Mouse (Mus musculus) gastrocnemius, postnatal 14 days (tissue): ENCODE measurements around the gene Car9. TPM values are rescaled to one million over a fixed set of nuclear protein-coding genes. Genes with fewer than 3 reads are reported as not detected.

ENCODE experiments used
- DNase-seq: peaks from one replicate; pipeline ENCODE4 v3.0.0; 2021; ENCODE audit warnings: mixed read lengths
- intact Hi-C: fragments of 180-260 bp; cut with DNase I; formaldehyde crosslinking; loops from one replicate; pipeline ENCODE4 v1.15.1; 2025; ENCODE audit warnings: low total_unique reads
- total RNA-seq, 2 experiments: library from RNA; stranded (reverse); gene quantifications; 2 replicates each; pipeline ENCODE4 v1.2.3; 2021

Car9 gene
- total RNA-seq, 2 experiments from 2014 or later, result 2.1 to 2.9 TPM

DNA sequence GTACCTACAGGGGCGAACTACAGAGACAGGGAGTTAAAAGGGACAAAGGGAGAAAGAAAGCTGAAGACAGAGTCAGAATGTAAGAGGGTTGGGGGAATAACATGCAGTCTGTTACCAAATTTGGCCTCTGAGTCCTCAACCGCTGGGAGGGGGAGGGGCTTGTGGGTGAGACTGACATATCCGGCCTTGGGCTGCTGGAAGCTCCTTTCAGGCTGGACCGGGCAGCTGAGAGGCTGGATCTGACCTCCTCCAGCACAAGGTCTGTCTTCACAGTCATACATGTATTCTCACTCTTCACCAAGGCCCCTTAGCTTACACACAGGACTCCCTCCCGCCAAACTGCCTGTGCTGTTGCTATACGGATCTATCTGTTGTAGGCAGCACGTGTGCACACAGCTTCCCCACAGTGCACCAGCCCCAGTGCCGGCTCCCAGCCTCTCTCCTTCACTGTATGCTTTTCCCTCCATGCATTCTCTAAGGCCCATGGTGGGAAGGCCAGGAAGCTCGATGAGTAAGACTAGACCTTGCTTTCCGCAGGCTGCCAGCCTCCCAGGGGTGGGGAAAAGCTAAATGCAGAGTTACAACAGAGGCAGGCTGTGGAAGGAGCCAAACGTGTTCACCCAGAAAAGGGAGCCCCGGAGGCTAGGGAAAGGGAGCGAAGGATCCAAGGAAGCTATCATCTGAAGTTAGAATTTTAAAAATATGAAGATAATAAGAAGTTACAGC lies 52.0 kb downstream of the Car9 start:
- intact Hi-C loops, result no loop called here
- DNase-seq, result peak; percentile 67

DNA sequence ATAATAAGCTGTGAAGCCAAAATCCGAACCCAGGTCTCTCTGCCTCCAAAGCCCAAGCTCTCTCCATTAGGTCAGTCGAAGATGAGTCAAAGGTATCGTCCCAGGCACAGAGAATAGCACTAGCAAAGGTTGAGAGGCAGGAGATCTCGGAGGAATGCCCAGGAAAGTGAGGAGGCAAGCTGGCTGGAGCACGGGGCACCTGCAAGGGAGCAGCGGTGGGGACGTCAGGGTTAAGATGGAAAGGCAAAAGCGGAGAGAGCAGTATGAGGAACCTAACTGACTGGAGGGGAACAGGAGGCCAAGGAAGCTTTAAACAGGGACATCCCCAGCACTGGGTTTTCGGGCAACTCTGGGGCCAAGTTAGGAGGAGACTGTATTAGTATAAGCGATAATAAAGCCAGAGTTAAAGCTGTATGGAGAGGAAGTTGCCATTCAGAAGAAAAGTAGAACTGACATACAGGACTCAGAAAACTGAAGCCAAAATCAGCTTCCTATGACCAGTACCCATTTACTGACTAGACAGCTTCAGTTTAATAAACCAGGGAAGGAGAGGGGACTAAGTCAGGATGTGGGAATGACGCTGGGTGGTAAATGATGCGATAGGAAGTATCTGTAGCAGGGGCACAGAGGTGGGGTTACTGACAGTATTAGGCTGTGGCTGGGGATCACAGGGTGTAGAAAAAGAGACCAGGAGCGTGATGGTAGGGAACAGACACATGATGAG lies 52.9 kb downstream of the Car9 start:
- intact Hi-C loops, result no loop called here
- no peak for DNase-seq

DNA sequence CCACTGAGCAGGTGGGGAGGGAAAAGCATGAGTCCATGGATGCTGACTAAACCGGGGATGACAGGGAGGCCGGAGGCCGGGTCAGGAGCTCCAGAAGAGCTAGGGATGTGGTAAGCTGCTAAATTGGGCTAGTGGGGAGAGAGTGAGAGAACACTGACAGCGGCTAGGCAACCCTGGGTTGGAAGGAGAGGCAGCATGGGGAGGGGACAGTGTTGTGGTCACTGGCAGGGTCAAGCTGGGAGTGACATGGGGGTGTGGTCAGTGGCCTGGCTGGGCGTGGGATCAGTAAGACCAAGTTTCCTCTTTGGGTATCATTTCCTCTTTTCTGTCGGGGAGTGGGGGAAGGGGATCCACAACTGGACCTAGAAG lies 53.5 kb downstream of the Car9 start:
- DNase-seq, result peak; percentile 55
- intact Hi-C loops, result no loop called here

DNA sequence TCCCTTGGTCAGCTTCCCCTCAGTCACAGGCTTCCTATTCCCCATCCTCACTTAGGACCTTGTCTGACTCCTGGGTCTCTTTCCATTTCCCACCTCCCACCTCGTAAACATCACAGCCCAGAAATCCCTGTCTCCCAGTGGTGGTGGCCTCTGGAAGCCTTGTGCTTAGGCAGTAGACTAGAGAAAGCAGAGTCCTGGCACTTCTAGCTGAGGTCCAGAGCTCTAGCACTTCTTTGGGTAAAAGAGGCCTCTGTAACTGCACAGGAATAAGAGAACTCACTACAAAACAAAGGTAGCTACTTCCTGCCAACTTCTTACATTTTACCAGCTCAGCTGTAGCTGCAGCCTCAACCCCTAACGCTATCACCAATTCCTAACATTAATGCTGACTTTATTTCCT lies 54.2 kb downstream of the Car9 start:
- intact Hi-C loops, result no loop called here
- DNase-seq, result no peak

DNA sequence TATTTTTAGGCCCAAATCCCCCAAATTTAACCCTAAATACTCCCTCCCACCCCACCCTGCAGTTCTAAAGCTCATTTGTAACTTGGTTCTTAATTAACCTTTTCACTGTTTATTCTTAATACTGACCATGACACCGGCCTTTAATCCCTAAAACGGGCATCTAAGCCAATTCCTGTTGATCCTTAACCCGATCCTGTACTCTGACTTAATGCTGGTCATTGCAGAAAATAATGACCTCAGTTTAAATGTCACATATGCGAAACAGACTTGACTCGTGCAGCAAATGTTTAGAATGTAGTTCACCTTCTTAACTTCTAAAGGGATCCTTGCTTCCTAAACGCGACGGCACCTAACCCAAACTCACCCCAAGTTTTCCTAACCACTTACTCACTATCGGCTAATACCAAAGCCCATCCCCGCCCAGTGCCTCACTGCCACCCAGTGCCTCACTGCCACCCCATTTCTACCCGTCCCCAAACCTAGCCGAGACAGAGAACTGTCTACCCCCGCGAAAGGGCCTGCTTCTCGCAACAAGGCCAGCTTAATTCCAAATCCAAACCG lies 54.8 kb downstream of the Car9 start:
- no peak for DNase-seq
- intact Hi-C loops, result no loop called here

DNA sequence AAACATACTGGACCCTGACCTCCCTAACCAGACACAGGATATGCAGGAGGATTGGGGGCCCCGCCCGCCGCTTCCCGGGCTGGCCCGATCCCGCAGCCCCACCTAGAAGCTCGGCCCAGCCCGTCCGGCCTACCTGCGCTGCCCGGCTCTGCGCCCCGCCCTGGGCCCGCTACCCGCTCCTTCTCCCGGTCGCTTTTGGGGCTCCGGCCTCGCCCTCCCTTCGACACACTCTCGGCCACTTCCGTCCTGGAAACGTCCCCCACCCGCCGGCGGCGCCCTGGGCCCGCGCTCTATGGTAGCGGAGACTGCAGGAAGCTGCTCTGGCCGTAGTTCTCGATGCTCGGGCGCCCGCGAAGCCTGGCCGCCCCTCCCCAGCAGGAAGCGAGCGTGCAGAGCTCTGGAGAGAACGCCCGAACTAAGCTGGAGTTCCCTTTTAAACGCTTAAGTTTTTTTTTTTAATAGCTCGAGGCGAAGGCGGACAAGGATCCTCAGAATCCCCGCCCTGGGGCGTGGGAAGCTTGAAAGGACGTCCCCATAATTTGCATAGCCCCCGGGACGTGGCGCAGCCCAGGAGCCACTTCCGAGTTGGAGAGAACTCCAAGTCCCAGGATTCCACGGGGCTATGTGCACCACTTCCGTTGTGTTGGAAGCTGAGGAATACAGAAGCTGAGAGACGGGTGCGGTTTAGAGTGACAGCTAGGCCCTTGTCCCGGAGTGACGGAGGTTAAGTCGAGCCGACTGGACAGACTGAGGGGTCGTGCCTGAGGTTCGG lies 55.4 kb downstream of the Car9 start, which contains the start of the genes Creb3 and Tln1:
Creb3 (plus strand) TSS at position 336 of the 772 bp plus-strand sequence.
Tln1 (minus strand) TSS at position 695 of the 772 bp plus-strand sequence.
- intact Hi-C loops, result no loop called here
- peak; percentile 94 for DNase-seq

DNA sequence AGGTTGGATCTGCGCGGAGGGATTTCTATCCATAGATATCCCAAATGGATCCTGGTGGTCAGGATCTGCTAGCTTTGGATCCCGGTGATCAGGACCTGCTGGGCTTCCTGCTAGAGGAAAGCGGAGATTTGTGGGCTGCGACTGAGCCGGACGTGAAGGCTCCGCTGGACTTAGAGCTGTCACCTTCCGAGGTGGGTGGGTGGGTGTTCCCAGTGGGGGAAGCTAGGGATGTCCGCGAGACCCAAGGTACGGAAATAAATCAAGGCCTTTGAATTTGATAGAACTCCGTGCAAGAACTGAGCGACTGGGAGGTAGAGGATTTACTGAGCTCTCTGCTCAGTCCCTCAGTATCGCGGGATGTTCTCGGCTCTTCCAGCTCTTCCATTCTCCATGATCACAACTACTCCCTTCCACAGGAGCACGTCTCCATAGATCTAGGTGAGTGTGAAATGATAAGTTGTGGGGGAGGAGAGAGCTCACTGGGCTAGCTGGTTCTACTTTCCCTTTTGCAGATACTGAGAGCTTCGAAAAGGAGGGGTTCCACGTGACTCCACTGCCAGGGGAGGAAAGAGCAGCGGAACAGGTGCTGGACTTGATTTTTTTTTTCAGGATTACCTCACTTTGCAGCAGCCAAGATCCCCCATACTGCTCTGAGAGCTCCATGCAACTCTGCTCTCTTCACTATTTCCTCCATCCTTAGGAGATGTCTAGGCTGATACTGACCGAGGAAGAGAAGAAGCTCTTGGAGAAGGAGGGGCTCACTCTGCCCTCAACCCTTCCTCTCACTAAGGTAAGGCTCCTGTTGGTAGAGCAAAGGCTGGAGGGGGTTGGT lies 56.2 kb downstream of the Car9 start:
- DNase-seq, result no peak
- intact Hi-C loops, result no loop called here

Other genes with a start within 250 kb of the Car9 start
- gene Atp8b5, start 239.8 kb upstream of the Car9 start, total RNA-seq, result under 1 TPM; 0.09 to 0.10 TPM
- gene Rusc2, start 125.0 kb upstream of the Car9 start, total RNA-seq, result 10 to 100 TPM; 19.6 to 20.6 TPM
- gene Fam166b, start 77.8 kb upstream of the Car9 start, total RNA-seq, result not detected
- gene Tesk1, start 65.0 kb upstream of the Car9 start, total RNA-seq, result 10 to 100 TPM; 25.2 to 28.0 TPM
- not detected for gene Cd72, start 52.3 kb upstream of the Car9 start, total RNA-seq
- not detected for gene Sit1, start 23.2 kb upstream of the Car9 start, total RNA-seq
- 10 to 100 TPM; 25.7 to 25.9 TPM for gene Ccdc107, start 14.1 kb upstream of the Car9 start, total RNA-seq
- 1 to 10 TPM; 1.3 to 1.6 TPM for gene Arhgef39, start 7.3 kb upstream of the Car9 start, total RNA-seq
- 1,000 to 10,000 TPM; 8,430 to 9,008 TPM for gene Tpm2, start 16.8 kb downstream of the Car9 start, total RNA-seq
- gene Creb3, start 55.4 kb downstream of the Car9 start, total RNA-seq, result 10 to 100 TPM; 38.7 to 45.6 TPM
- 10 to 100 TPM; 67.6 to 77.4 TPM for gene Tln1, start 55.7 kb downstream of the Car9 start, total RNA-seq
- 10 to 100 TPM; 21.9 to 22.3 TPM for gene Rgp1, start 71.7 kb downstream of the Car9 start, total RNA-seq
- gene Gba2, start 71.9 kb downstream of the Car9 start, total RNA-seq, result 1 to 10 TPM; 5.1 to 6.2 TPM
- gene Msmp, start 77.5 kb downstream of the Car9 start, total RNA-seq, result under 1 TPM in 1 of 2 experiments, not detected in 1; 0.29 TPM
- 10 to 100 TPM; 29.5 to 31.4 TPM for gene Npr2, start 125.0 kb downstream of the Car9 start, total RNA-seq
- not detected for gene Spag8, start 146.6 kb downstream of the Car9 start, total RNA-seq
- gene Hint2, start 149.5 kb downstream of the Car9 start, total RNA-seq, result 10 to 100 TPM; 48.5 to 53.8 TPM
- gene Tmem8b, start 162.0 kb downstream of the Car9 start, total RNA-seq, result 1 to 10 TPM; 8.2 to 9.7 TPM
- under 1 TPM; 0.16 to 0.20 TPM for gene Fam221b, start 162.2 kb downstream of the Car9 start, total RNA-seq
- gene Olfr70, start 193.8 kb downstream of the Car9 start, total RNA-seq, result not detected
- gene Olfr71, start 203.3 kb downstream of the Car9 start, total RNA-seq, result not detected
- 1 to 10 TPM; 1.9 to 2.7 TPM for gene Hrct1, start 220.2 kb downstream of the Car9 start, total RNA-seq
- gene Spaar, start 223.1 kb downstream of the Car9 start, total RNA-seq, result 1 to 10 TPM; 1.1 to 2.2 TPM